23 mouse cellular contexts compared by ENCODE assay signal in genomic region chrX:94857954-94858353, GRCm38 (mm10).
DNase-seq lines count a peak whose midpoint lies in the region; ATAC-seq and TF ChIP-seq lines count a peak whose summit lies in the region.
"Had no signal": no experiment of that assay in that cellular context is flagged by ENCODE, and none has a peak within 500 bp of the region (broad histone marks: within the 10 kb centered on the region; RNA-seq: fewer than 3 reads in every experiment).

No protein-coding gene starts in this region.

- peaks cover 19% of the 10 kb centered on the region; the same call in 1 of the 2 replicates for H3K4me1 ChIP-seq in liver, embryonic 13.5 days (replicated peaks)
- H3K4me1 ChIP-seq in liver, embryonic 11.5 days (replicated peaks; ENCODE audit: control insufficient read depth, insufficient read depth, low read length), result no peaks in the 10 kb centered on the region
- peaks cover 0 to 8% of the 10 kb centered on the region in 2 experiments; a peak in 2 of 4 replicates for H3K4me1 ChIP-seq in liver, embryonic 14.5 days (replicated peaks; ENCODE audit: control insufficient read depth in 2 of 2, insufficient read depth in 2 of 2, low read length in 1 of 2)
- no peaks in the 10 kb centered on the region for H3K4me1 ChIP-seq in liver, embryonic 16.5 days (ENCODE audit: control insufficient read depth, low read depth, low read length)
- H3K4me1 ChIP-seq: embryonic facial prominence, embryonic 10.5 days; embryonic facial prominence, embryonic 12.5 days; forebrain, embryonic 10.5 days; forebrain, embryonic 12.5 days had no signal

- H3K9me3 ChIP-seq in liver, embryonic 13.5 days (replicated peaks), result no peaks in the 10 kb centered on the region
- H3K9me3 ChIP-seq in liver, embryonic 11.5 days (ENCODE audit: control insufficient read depth, low read length), result no peaks in the 10 kb centered on the region
- no peaks in the 10 kb centered on the region for H3K9me3 ChIP-seq in liver, embryonic 14.5 days (ENCODE audit: control insufficient read depth, low read length)
- no peaks in the 10 kb centered on the region for H3K9me3 ChIP-seq in liver, embryonic 16.5 days (replicated peaks; ENCODE audit: control insufficient read depth, low read length)
- H3K9me3 ChIP-seq: embryonic facial prominence, embryonic 10.5 days; embryonic facial prominence, embryonic 12.5 days; forebrain, embryonic 10.5 days; forebrain, embryonic 12.5 days had no signal

- TF ChIP-seq CTCF in liver, embryonic 14.5 days (IDR thresholded peaks at IDR 0.05; ENCODE audit: low read depth), result no peak

- no peak overlapping the region for H3K4me3 ChIP-seq in liver, embryonic 13.5 days (replicated peaks)
- no peak overlapping the region for H3K4me3 ChIP-seq in liver, embryonic 11.5 days (ENCODE audit: low read depth, low read length)
- H3K4me3 ChIP-seq in liver, embryonic 14.5 days (ENCODE audit: insufficient read depth in 1 of 2, low read depth in 2 of 2, low read length in 2 of 2), result no peak overlapping the region
- no peak overlapping the region for H3K4me3 ChIP-seq in liver, embryonic 16.5 days (ENCODE audit: low read depth, low read length)
- H3K4me3 ChIP-seq: embryonic facial prominence, embryonic 10.5 days; embryonic facial prominence, embryonic 12.5 days; erythroblast, embryonic 14.5 days; forebrain, embryonic 10.5 days; forebrain, embryonic 12.5 days had no signal

- 35% methylated on average over 4 of the region's 4 CpGs for WGBS in liver, embryonic 13.5 days (ENCODE audit: insufficient replicate concordance)
- 56% methylated on average over 4 of the region's 4 CpGs for WGBS in liver, embryonic 11.5 days
- WGBS in liver, embryonic 14.5 days (ENCODE audit: insufficient replicate concordance), result 34% methylated on average over 4 of the region's 4 CpGs
- 39% methylated on average over 4 of the region's 4 CpGs for WGBS in liver, embryonic 16.5 days (ENCODE audit: insufficient replicate concordance)

- no peak overlapping the region; the same call in 1 of the 2 replicates for H3K27ac ChIP-seq in liver, embryonic 13.5 days
- H3K27ac ChIP-seq in liver, embryonic 11.5 days (ENCODE audit: low read depth, low read length), result no peak overlapping the region
- no peak overlapping the region for H3K27ac ChIP-seq in liver, embryonic 14.5 days
- H3K27ac ChIP-seq in liver, embryonic 16.5 days (ENCODE audit: low read length), result no peak overlapping the region
- H3K27ac ChIP-seq: embryonic facial prominence, embryonic 10.5 days; embryonic facial prominence, embryonic 12.5 days; forebrain, embryonic 10.5 days; forebrain, embryonic 12.5 days had no signal

- peak; percentile 41 for TF ChIP-seq EP300 in liver, embryonic 14.5 days (IDR thresholded peaks at IDR 0.05; ENCODE audit: low read depth)

- no peak for DNase-seq in liver, embryonic 13.5 days
- DNase-seq in liver, embryonic 11.5 days (ENCODE audit: low spot score), result no peak
- DNase-seq in liver, embryonic 14.5 days (ENCODE audit: low read depth in 3 of 3, low spot score in 3 of 3), result no peak
- no peak for DNase-seq in adrenal gland, postnatal 36 days
- no peak for DNase-seq in layer of hippocampus, adult 9-11 months
- no peak for DNase-seq in frontal cortex, postnatal 10 days (ENCODE audit: low spot score in 2 of 2)
- DNase-seq: adrenal gland, adult 2 months; adrenal gland, postnatal 10 days; adrenal gland, postnatal 25 days; cerebellum, adult 11-12 months; cerebellum, adult 2 months; cerebellum, adult 9-10 months; cerebellum, postnatal 10 days; cerebellum, postnatal 25 days; forebrain, postnatal 0 days had no signal

- no peaks in the 10 kb centered on the region for H3K27me3 ChIP-seq in liver, embryonic 13.5 days
- peaks cover 3% of the 10 kb centered on the region; the same call in 1 of the 2 replicates for H3K27me3 ChIP-seq in liver, embryonic 11.5 days (replicated peaks; ENCODE audit: control insufficient read depth, insufficient read depth, low read length)
- H3K27me3 ChIP-seq in liver, embryonic 14.5 days (ENCODE audit: control insufficient read depth, insufficient read depth, low read length), result no peaks in the 10 kb centered on the region
- H3K27me3 ChIP-seq in liver, embryonic 16.5 days (ENCODE audit: control insufficient read depth, insufficient read depth, low read depth, low read length), result no peaks in the 10 kb centered on the region
- H3K27me3 ChIP-seq: embryonic facial prominence, embryonic 12.5 days had no signal

- H3K36me3 ChIP-seq in liver, embryonic 13.5 days, result no peaks in the 10 kb centered on the region
- no peaks in the 10 kb centered on the region for H3K36me3 ChIP-seq in liver, embryonic 11.5 days (ENCODE audit: control insufficient read depth, insufficient read depth, low read length)
- no peaks in the 10 kb centered on the region for H3K36me3 ChIP-seq in liver, embryonic 14.5 days (replicated peaks; ENCODE audit: control insufficient read depth, insufficient read depth, low read depth)
- no peaks in the 10 kb centered on the region for H3K36me3 ChIP-seq in liver, embryonic 16.5 days (ENCODE audit: control insufficient read depth, insufficient read depth)
- H3K36me3 ChIP-seq: embryonic facial prominence, embryonic 10.5 days; embryonic facial prominence, embryonic 12.5 days; forebrain, embryonic 10.5 days; forebrain, embryonic 12.5 days had no signal

- H3K4me2 ChIP-seq in liver, embryonic 13.5 days, result no peak overlapping the region
- no peak overlapping the region for H3K4me2 ChIP-seq in liver, embryonic 11.5 days
- no peak overlapping the region for H3K4me2 ChIP-seq in liver, embryonic 14.5 days (ENCODE audit: low read depth)
- no peak overlapping the region for H3K4me2 ChIP-seq in liver, embryonic 16.5 days (ENCODE audit: low read depth, low read length)
- H3K4me2 ChIP-seq: embryonic facial prominence, embryonic 12.5 days; forebrain, embryonic 12.5 days had no signal

- no peak overlapping the region for H3K9ac ChIP-seq in liver, embryonic 13.5 days
- H3K9ac ChIP-seq in liver, embryonic 11.5 days (ENCODE audit: low read depth, low read length), result no peak overlapping the region
- no peak overlapping the region for H3K9ac ChIP-seq in liver, embryonic 14.5 days (replicated peaks)
- H3K9ac ChIP-seq in liver, embryonic 16.5 days (ENCODE audit: low read depth, low read length), result no peak overlapping the region
- H3K9ac ChIP-seq: embryonic facial prominence, embryonic 12.5 days; forebrain, embryonic 12.5 days; forebrain, postnatal 0 days had no signal

- peak; percentile 76 for ATAC-seq in liver, embryonic 13.5 days (ENCODE audit: low read depth)
- no peak for ATAC-seq in liver, embryonic 11.5 days (replicated peaks; ENCODE audit: low FRiP score)
- ATAC-seq in liver, embryonic 14.5 days (ENCODE audit: insufficient read depth), result peak; percentile 68
- ATAC-seq in liver, embryonic 16.5 days (ENCODE audit: low read depth), result peak; percentile 79
- 0 out of 2 replicates have a peak, but pooled peaks have one; percentile 41 for ATAC-seq in megakaryocyte-erythroid progenitor cell, adult 5-6 weeks (replicated peaks; ENCODE audit: low FRiP score, low TSS enrichment, poor library complexity, severe bottlenecking)
- ATAC-seq: forebrain, embryonic 14.5 days; forebrain, postnatal 0 days had no signal
